Mouse (Mus musculus) small intestine, adult 2 months (tissue): ENCODE results near the gene Litaf. TPM values are rescaled to one million over a fixed set of nuclear protein-coding genes. Genes with fewer than 3 reads are reported as not detected.

Experiments
- H3K27ac ChIP-seq: fragments of 200-500 bp; 2 replicates; pipeline ENCODE4 v1.5.1; 2012; ENCODE audit warnings: low read depth, low read length, control low read depth, inconsistent platforms; ENCODE audit not compliant: insufficient read depth
- H3K27me3 ChIP-seq: fragments of 200-500 bp; 2 replicates; pipeline ENCODE4 v1.6.1; 2012; ENCODE audit warnings: mild to moderate bottlenecking, moderate library complexity, low read length, inconsistent platforms; ENCODE audit not compliant: control insufficient read depth, insufficient read depth
- H3K36me3 ChIP-seq: fragments of 200-500 bp; 2 replicates; pipeline ENCODE4 v1.6.1; 2012; ENCODE audit warnings: mild to moderate bottlenecking, low read length, control low read depth, inconsistent platforms; ENCODE audit not compliant: control insufficient read depth, insufficient read depth
- H3K4me1 ChIP-seq: fragments of 200-500 bp; 2 replicates; pipeline ENCODE4 v1.6.1; 2012; ENCODE audit warnings: low read length, inconsistent platforms, mixed read lengths; ENCODE audit not compliant: control insufficient read depth, insufficient read depth, insufficient read length
- H3K4me3 ChIP-seq: fragments of 200-500 bp; 2 replicates; pipeline ENCODE4 v1.5.1; 2012; ENCODE audit warnings: low read depth, mild to moderate bottlenecking, control low read depth, inconsistent platforms, low read length, moderate library complexity
- CTCF ChIP-seq: fragments of 200-500 bp; IDR thresholded peaks from 2 replicates; pipeline ENCODE4 v1.5.1; 2012; ENCODE audit warnings: low read depth, mild to moderate bottlenecking, control low read depth, inconsistent platforms, low read length, moderate library complexity, mixed read lengths; ENCODE audit not compliant: insufficient replicate concordance, insufficient read length; ENCODE audit errors: extremely low read depth
- POLR2A ChIP-seq: fragments of 200-500 bp; IDR thresholded peaks from 2 replicates; pipeline ENCODE4 v1.6.1; 2012; ENCODE audit warnings: low read depth, mild to moderate bottlenecking, control low read depth, inconsistent platforms, low read length, moderate library complexity
- WGBS: fragments of 180-500 bp; shearing (Covaris S2); methylation state at CpG from one replicate; pipeline ENCODE4 v1.1.7; 2018; 5-methylcytosine and 5-hydroxymethylcytosine counted together
- polyA plus RNA-seq: library from polyadenylated mRNA; depleted of rRNA; stranded (reverse); fragments of >200 nt; gene quantifications from 2 replicates; pipeline ENCODE4 v1.2.3, GENCODE M21; 2012

The Litaf gene
- polyA plus RNA-seq, 1 experiment: 497 TPM

DNA sequence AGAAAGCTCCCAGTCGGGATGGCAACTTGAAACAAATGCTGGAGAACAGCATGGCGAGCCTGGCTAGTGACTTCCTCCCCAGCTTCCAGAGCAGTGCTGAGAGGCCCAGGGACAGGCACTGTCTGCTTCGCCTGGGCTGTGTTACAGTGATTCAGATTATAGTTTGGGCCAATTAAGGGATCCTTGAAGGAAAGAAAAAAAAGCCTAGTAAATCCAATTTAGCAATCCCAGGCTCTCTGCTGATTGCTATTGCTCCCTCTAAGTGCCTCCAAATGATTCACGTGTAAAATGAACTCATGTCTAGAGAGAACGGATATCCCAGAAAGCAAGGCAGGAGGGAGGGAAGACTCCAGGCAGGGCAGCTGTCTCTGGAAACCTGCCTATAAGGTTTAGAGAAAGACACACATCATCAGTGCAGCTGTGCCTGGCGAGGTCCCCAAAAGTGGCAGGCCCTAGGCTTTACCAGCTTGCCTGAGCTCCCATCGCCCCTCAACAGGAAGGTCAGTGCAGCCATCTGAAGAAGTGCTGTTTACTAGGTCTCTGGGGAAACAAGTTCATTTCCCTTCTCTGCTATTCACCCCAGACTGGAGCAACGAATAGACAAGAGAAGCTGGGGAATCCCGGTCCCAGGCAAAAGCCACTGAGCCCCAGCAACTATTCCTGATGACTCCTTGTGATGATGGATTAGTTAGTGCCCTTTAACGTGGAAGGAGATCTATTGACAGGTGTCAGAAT is 25.0 kb upstream of the Litaf start:
- H3K27ac ChIP-seq: 0 out of 2 replicates have a peak overlapping the region, but pooled peaks have one; percentile 21
- no peaks in the 10 kb centered on the region; the same call in 1 of the 2 replicates for H3K4me1 ChIP-seq
- H3K4me3 ChIP-seq: no peak overlapping the region
- no peaks in the 10 kb centered on the region for H3K27me3 ChIP-seq
- WGBS: 82% methylated on average over 10 of the region's 10 CpGs
- TF ChIP-seq CTCF (no peak), POLR2A (no peak)
- peaks cover 68% of the 10 kb centered on the region for H3K36me3 ChIP-seq

DNA sequence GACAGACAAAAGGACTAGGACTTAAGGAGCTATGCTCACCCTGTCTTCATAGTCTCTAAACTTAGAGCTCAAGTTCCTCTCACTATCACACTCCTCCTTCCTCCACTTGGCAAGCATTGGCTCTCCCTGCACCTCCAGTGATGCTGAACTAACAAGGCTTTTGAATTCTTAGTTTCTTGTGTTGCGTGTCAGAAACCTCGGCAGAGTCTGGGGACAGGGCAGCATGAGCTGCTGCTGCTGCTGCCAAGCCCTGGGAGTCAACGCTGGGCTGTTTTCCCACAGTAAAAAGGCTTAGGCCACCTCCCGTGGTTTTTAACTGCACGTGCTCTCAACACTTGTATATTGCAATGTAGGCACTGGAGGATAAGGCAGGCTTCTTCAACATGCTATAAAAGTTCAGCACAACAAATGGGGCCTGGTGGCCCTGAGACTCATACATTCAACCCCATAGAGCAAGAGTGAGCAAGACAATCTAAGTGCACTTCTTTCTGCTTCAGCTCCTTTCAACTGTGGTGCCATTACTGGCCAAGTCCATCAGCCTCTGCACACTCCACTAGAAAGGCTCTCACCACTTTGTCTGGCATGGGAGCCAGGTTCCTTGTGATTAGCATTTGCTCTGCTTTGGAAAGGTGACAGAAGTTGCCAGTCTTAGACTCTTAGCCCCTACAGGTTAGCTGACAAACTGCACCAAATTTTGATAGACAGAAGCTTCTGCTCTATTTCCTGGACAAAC is 21.1 kb upstream of the Litaf start:
- Histone ChIP-seq H3K4me3 (no peak overlapping the region), H3K36me3 (peaks cover 80% of the 10 kb centered on the region), H3K27me3 (no peaks in the 10 kb centered on the region), H3K4me1 (no peaks in the 10 kb centered on the region), H3K27ac (no peak overlapping the region)
- TF ChIP-seq POLR2A: no peak
- TF ChIP-seq CTCF: no peak
- WGBS: 84% methylated on average over 5 of the region's 5 CpGs

DNA sequence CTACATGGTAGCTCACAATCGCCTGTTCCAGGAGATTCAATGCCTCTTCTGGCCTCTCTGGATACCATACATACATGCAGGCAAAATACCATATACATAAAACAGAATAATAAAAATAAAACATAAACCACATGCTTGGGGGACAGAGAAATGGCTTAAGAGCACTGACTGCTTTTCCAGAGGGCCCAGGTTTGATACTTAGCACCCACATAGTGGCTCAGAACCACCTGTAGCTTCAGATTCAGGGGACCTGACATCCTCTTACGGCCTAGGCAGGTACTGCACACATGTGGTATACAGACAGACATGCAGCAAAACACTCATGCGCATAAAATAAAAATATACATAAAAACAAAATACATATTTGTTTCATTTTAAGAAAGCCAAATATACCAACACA is 20.3 kb upstream of the Litaf start:
- TF ChIP-seq POLR2A (no peak), CTCF (no peak)
- H3K27ac ChIP-seq: no peak overlapping the region
- 98% methylated on average over 3 of the region's 3 CpGs for WGBS
- H3K4me1 ChIP-seq: no peaks in the 10 kb centered on the region
- H3K4me3 ChIP-seq: no peak overlapping the region
- H3K27me3 ChIP-seq: no peaks in the 10 kb centered on the region
- H3K36me3 ChIP-seq: peaks cover 79% of the 10 kb centered on the region

DNA sequence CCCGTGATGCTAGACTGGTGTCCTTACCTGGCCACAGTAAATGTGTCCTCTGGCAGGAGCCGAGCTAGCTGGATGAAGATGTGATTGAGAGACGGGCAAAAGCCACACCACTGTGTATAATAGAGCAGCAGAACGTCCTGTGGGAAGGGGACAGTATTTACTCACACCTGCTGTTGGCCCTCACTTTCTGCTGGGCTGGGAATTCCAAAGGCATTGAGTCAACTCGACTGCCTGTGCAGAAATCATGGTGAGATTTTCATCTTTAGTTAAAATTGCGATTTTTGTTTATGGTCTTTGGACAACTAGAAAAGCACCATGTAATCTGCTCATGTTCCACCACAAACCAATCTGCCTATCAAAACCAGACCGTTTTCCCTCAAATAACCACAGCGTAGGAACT is 18.2 kb upstream of the Litaf start:
- TF ChIP-seq POLR2A (no peak), CTCF (no peak)

DNA sequence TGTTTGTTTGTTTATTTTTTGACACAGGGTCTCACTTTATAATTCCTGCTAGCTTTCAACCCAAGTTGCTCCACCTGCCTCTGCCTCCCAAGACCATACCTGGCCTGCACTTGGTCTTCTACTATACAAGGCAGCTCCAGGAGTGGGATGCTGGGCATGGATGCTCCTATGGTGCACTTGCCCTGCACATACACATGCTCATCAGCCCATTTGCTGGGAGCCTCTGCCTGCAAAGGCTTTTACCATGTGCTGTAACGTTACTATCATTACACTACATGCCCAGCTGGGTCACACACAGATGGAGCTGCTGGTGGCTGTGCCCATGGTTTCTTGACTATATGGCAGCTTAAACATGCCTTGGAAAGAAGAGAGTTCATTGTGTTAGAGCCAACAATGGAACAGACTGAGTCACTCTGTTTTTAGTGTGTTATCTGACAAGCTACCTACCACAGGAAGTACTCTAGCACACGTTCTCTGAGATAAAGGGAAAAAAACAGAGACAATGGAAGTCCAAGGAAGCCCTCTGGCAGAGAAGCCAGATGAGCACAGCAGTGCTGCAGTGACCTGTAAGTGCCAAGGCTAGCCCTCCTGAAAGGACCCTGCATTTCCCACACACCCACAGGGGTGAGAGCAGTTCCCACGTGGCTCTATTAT is 12.4 kb upstream of the Litaf start:
- Histone ChIP-seq H3K27me3 (no peaks in the 10 kb centered on the region), H3K36me3 (peaks cover 85% of the 10 kb centered on the region), H3K4me3 (no peak overlapping the region), H3K27ac (peak overlapping the region; percentile 40; the same call in 1 of the 2 replicates), H3K4me1 (no peaks in the 10 kb centered on the region)
- 65% methylated on average over 3 of the region's 3 CpGs for WGBS
- no peak for TF ChIP-seq POLR2A
- TF ChIP-seq CTCF: no peak

More for the DNA sequence above, 18.2 kb upstream of the Litaf start:
- Histone ChIP-seq H3K27me3 (no peaks in the 10 kb centered on the region), H3K4me3 (no peak overlapping the region), H3K36me3 (peaks cover 78% of the 10 kb centered on the region), H3K27ac (no peak overlapping the region), H3K4me1 (no peaks in the 10 kb centered on the region)
- WGBS: 90% methylated on average over 8 of the region's 8 CpGs

DNA sequence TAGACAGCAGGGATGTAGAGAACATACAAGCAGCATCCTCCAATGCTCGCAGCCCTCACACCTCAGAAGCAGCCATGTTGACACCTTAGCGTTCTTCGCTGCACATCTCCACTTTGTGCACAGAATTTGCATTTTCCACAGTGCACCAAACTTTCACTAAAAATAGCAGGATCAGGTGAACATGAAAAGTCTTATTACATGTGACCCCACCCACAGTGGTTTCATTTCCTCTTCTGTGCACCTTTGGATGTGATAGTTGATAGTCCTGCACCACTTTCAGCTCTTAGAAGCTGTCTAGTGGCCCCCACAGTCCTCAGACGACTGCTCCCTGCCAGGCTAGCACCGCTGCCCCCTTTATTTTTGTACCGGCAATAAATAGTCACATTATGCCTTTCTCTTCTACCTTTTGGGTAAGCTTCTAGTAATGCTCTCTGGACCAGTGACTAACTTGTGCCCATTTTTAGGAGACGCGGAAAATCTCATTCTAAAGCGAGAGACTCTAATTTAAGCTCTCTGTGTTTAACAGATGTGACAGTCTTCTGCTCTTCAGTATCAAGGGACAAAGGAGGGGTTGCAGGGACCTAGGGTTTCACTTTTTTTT is 11.7 kb upstream of the Litaf start:
- peaks cover 78% of the 10 kb centered on the region for H3K36me3 ChIP-seq
- H3K4me3 ChIP-seq: no peak overlapping the region
- 0 out of 2 replicates have a peak overlapping the region, but pooled peaks have one; percentile 40 for H3K27ac ChIP-seq
- WGBS: 90% methylated on average over 9 of the region's 9 CpGs
- no peaks in the 10 kb centered on the region for H3K27me3 ChIP-seq
- TF ChIP-seq POLR2A (no peak), CTCF (no peak)
- no peaks in the 10 kb centered on the region for H3K4me1 ChIP-seq
